Mouse (Mus musculus) ES-Bruce4 (cell line): ENCODE data around the gene Ccdc92.

Source experiments
- CTCF ChIP-seq: IDR thresholded peaks from one replicate; pipeline ENCODE4 v1.8.1; 2011; ENCODE audit warnings: low read depth, low read length
- EP300 ChIP-seq: IDR thresholded peaks from 2 replicates; pipeline ENCODE4 v1.6.1; 2011; ENCODE audit warnings: low read depth, low read length; ENCODE audit not compliant: insufficient read depth
- POLR2A ChIP-seq: IDR thresholded peaks from one replicate; pipeline ENCODE4 v1.8.1; 2011; ENCODE audit warnings: low read length; ENCODE audit not compliant: insufficient read depth

DNA sequence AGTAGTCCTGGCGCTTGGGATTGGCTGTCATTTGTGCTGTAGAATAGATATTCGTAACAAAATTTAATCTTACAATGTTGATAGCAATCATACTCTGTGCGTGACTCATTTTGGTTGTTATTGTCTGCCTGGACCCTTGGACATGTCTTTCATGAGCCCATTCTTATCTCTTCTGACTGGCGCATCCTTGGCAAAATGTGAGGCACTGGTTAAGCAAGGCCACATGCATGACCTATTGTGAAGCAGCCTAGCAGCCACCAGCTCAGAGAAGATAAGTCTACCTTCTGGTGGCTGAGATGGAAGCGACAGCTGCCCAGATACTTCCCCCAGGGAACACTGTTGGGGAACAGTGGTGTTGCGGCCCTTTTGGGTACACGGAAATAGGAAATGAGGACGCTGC lies 26.4 kb upstream of the Ccdc92 start:
- no peak for TF ChIP-seq CTCF
- TF ChIP-seq POLR2A: no peak
- TF ChIP-seq EP300: no peak
